Mouse (Mus musculus) kidney, adult 2 months (tissue): ENCODE results near the gene Mccc1.

Experiments used
- CTCF ChIP-seq: fragments of 200-500 bp; conservative IDR thresholded peaks from 2 replicates; pipeline ENCODE4 v1.5.1; 2011; ENCODE audit warnings: low read depth, mild to moderate bottlenecking, control low read depth, low read length, moderate library complexity, mixed read lengths; ENCODE audit not compliant: insufficient read depth, insufficient read length
- POLR2A ChIP-seq: fragments of 200-500 bp; IDR thresholded peaks from one replicate; pipeline ENCODE4 v1.6.1; 2011; ENCODE audit warnings: low read depth, low read length, control low read depth

DNA sequence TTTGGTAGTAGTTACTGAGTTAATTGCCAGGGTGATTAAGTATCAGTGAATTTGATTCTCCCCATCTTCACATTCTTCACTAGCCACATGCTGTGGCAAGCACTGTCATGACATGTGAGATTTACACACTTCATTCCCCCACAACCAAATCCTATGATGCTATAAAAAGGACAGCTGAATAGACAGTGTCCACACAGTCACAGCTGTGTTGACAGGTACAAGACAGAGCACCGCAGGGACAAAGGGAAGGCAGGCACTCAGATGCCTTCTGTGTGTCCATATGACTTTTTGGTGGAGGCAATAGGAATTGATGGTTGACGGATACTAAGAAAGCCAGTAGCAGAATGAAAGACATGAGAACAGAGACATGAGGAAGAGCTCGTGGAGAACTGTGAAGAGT, 10.8 kb upstream of the Mccc1 start:
- TF ChIP-seq CTCF (no peak), POLR2A (no peak)
